Mouse (Mus musculus): ENCODE data around the gene Cldn34c4. TPM values are rescaled to one million over a fixed set of nuclear protein-coding genes. Genes with fewer than 3 reads are reported as not detected.

Gene Cldn34c4
- not detected for total RNA-seq (2023)

GRCm38 (mm10) chrX:127736454-127736853 is at the start of gene Cldn34c4:
Cldn34c4 (minus strand) TSS chrX:127736554.

